Mouse (Mus musculus) liver, embryonic 13.5 days (tissue): ENCODE results near the gene Ppil3. TPM values are rescaled to one million over a fixed set of nuclear protein-coding genes. Genes with fewer than 3 reads are reported as not detected.

Source experiments
- ATAC-seq: fragments of 200-750 bp; cut with Nextera tagmentation; 2 replicates; pipeline ENCODE4 v1.8.0; 2017; ENCODE audit warnings: low read depth, mild to moderate bottlenecking, moderate number of reproducible peaks, moderate library complexity
- DNase-seq: peaks from one replicate; pipeline ENCODE4 v3.0.0; 2022
- H3K27ac ChIP-seq: fragments of 300-500 bp; sonication (generic); 2 replicates; pipeline ENCODE4 v1.5.1; 2015; ENCODE audit warnings: moderate library complexity, mild to moderate bottlenecking, inconsistent platforms
- H3K27me3 ChIP-seq: fragments of 300-500 bp; sonication (generic); 2 replicates; pipeline ENCODE4 v1.6.1; 2015; ENCODE audit warnings: mild to moderate bottlenecking, inconsistent platforms
- H3K36me3 ChIP-seq: fragments of 300-500 bp; sonication (generic); 2 replicates; pipeline ENCODE4 v1.6.1; 2015; ENCODE audit warnings: mild to moderate bottlenecking, inconsistent platforms
- H3K4me1 ChIP-seq: fragments of 300-500 bp; sonication (generic); replicated peaks from 2 replicates; pipeline ENCODE4 v1.6.1; 2015; ENCODE audit warnings: inconsistent platforms
- H3K4me2 ChIP-seq: fragments of 300-500 bp; sonication (generic); 2 replicates; pipeline ENCODE4 v1.6.1; 2015; ENCODE audit warnings: inconsistent platforms, mild to moderate bottlenecking, moderate library complexity
- H3K4me3 ChIP-seq: fragments of 300-500 bp; sonication (generic); replicated peaks from 2 replicates; pipeline ENCODE4 v1.5.1; 2015; ENCODE audit warnings: mild to moderate bottlenecking, inconsistent platforms
- H3K9ac ChIP-seq: fragments of 300-500 bp; sonication (generic); 2 replicates; pipeline ENCODE4 v1.6.1; 2015; ENCODE audit warnings: mild to moderate bottlenecking, inconsistent platforms
- H3K9me3 ChIP-seq: fragments of 300-500 bp; sonication (generic); replicated peaks from 2 replicates; pipeline ENCODE4 v1.6.1; 2016; ENCODE audit warnings: inconsistent platforms
- WGBS: fragments of 180-500 bp; shearing (Covaris S2); methylation state at CpG from one replicate; pipeline ENCODE4 v1.1.7; 2015; ENCODE audit not compliant: insufficient replicate concordance; 5-methylcytosine and 5-hydroxymethylcytosine counted together
- polyA plus RNA-seq: library from polyadenylated mRNA; unstranded; fragments of >200 nt; fragmentation: Nextera tagmentation; extraction: Ambion mirVana; gene quantifications from 2 replicates; pipeline ENCODE4 v1.2.1, GENCODE M21; 2015

Gene Ppil3
- polyA plus RNA-seq = 34.4 and 35.5 TPM in 2 replicates

GRCm38 (mm10) chr1:58445143-58445722, at the start of gene Ppil3, which contains the start of gene Nif3l1:
Gene Ppil3, minus strand, starts transcription at chr1:58445486.
Gene Nif3l1, plus strand, starts transcription at chr1:58445151.
- Histone ChIP-seq H3K4me2 (peak within 1 kb of the TSS; percentile 88), H3K27ac (peak within 1 kb of the TSS; percentile 87), H3K27me3 (no peaks in the 10 kb centered on the region), H3K9ac (peak within 1 kb of the TSS; percentile 85), H3K4me1 (peaks cover 46% of the 10 kb centered on the region), H3K9me3 (no peaks in the 10 kb centered on the region), H3K36me3 (peaks cover 34% of the 10 kb centered on the region), H3K4me3 (peak within 1 kb of the TSS; percentile 76)
- peak; percentile 75 for DNase-seq
- 0% methylated on average over 33 of the region's 33 CpGs for WGBS
- ATAC-seq = peak; percentile 93

- ATAC-seq (no peak), DNase-seq (no peak)
- H3K36me3 ChIP-seq = peaks cover 88% of the 10 kb centered on the region
- H3K9ac ChIP-seq = no peak overlapping the region
- H3K27me3 ChIP-seq = no peaks in the 10 kb centered on the region
- H3K9me3 ChIP-seq = no peaks in the 10 kb centered on the region
- no peak overlapping the region for H3K4me2 ChIP-seq
- 86% methylated on average over 4 of the region's 4 CpGs for WGBS
- no peaks in the 10 kb centered on the region for H3K4me1 ChIP-seq
- H3K4me3 ChIP-seq = no peak overlapping the region
- no peak overlapping the region for H3K27ac ChIP-seq
Measured at GRCm38 (mm10) chr1:58482647-58483046, 37.4 kb upstream of the Ppil3 start.

GRCm38 (mm10) chr1:58475662-58476061, 30.4 kb upstream of the Ppil3 start:
- no peak overlapping the region for H3K9ac ChIP-seq
- H3K27me3 ChIP-seq = no peaks in the 10 kb centered on the region
- H3K27ac ChIP-seq = no peak overlapping the region
- WGBS = 87% methylated on average over 8 of the region's 8 CpGs
- H3K4me3 ChIP-seq = no peak overlapping the region
- DNase-seq (no peak), ATAC-seq (no peak)
- H3K4me2 ChIP-seq = no peak overlapping the region
- peaks cover 90% of the 10 kb centered on the region for H3K36me3 ChIP-seq
- H3K9me3 ChIP-seq = no peaks in the 10 kb centered on the region
- H3K4me1 ChIP-seq = no peaks in the 10 kb centered on the region

GRCm38 (mm10) chr1:58465561-58465960, 20.3 kb upstream of the Ppil3 start:
- no peak overlapping the region for H3K4me2 ChIP-seq
- H3K4me1 ChIP-seq = no peaks in the 10 kb centered on the region
- no peak overlapping the region for H3K9ac ChIP-seq
- H3K27ac ChIP-seq = no peak overlapping the region
- no peak overlapping the region for H3K4me3 ChIP-seq
- H3K9me3 ChIP-seq = no peaks in the 10 kb centered on the region
- ATAC-seq (no peak), DNase-seq (no peak)
- 95% methylated on average over 4 of the region's 4 CpGs for WGBS
- no peaks in the 10 kb centered on the region for H3K27me3 ChIP-seq
- peaks cover 97% of the 10 kb centered on the region for H3K36me3 ChIP-seq

GRCm38 (mm10) chr1:58465042-58465441, 19.8 kb upstream of the Ppil3 start:
- H3K36me3 ChIP-seq = peaks cover 97% of the 10 kb centered on the region
- H3K9me3 ChIP-seq = no peaks in the 10 kb centered on the region
- H3K4me1 ChIP-seq = no peaks in the 10 kb centered on the region
- WGBS = 88% methylated on average over 4 of the region's 4 CpGs
- H3K27me3 ChIP-seq = no peaks in the 10 kb centered on the region
- H3K4me2 ChIP-seq = no peak overlapping the region
- no peak overlapping the region for H3K4me3 ChIP-seq
- no peak for DNase-seq
- no peak overlapping the region for H3K9ac ChIP-seq
- ATAC-seq = no peak
- H3K27ac ChIP-seq = no peak overlapping the region

GRCm38 (mm10) chr1:58463935-58464334, 18.6 kb upstream of the Ppil3 start:
- H3K27me3 ChIP-seq = no peaks in the 10 kb centered on the region
- no peak overlapping the region for H3K4me3 ChIP-seq
- H3K36me3 ChIP-seq = peaks cover 94% of the 10 kb centered on the region
- H3K4me2 ChIP-seq = no peak overlapping the region
- DNase-seq (no peak), ATAC-seq (no peak)
- H3K4me1 ChIP-seq = no peaks in the 10 kb centered on the region
- no peak overlapping the region for H3K27ac ChIP-seq
- 88% methylated on average over 2 of the region's 2 CpGs for WGBS
- H3K9me3 ChIP-seq = no peaks in the 10 kb centered on the region
- no peak overlapping the region for H3K9ac ChIP-seq

GRCm38 (mm10) chr1:58460566-58460965, 15.3 kb upstream of the Ppil3 start:
- WGBS = 91% methylated on average over 3 of the region's 3 CpGs

GRCm38 (mm10) chr1:58458867-58459266, 13.6 kb upstream of the Ppil3 start:
- no peaks in the 10 kb centered on the region for H3K27me3 ChIP-seq
- H3K36me3 ChIP-seq = peaks cover 88% of the 10 kb centered on the region
- 82% methylated on average over 2 of the region's 2 CpGs for whole genome bisulfite sequencing
- H3K9me3 ChIP-seq = no peaks in the 10 kb centered on the region
- no peak for DNase-seq
- no peaks in the 10 kb centered on the region for H3K4me1 ChIP-seq
- ATAC-seq = no peak
- no peak overlapping the region for H3K9ac ChIP-seq
- no peak overlapping the region for H3K4me2 ChIP-seq
- no peak overlapping the region for H3K4me3 ChIP-seq
- no peak overlapping the region for H3K27ac ChIP-seq

More at GRCm38 (mm10) chr1:58460566-58460965, 15.3 kb upstream of the Ppil3 start:
- Histone ChIP-seq H3K4me1 (no peaks in the 10 kb centered on the region), H3K4me2 (no peak overlapping the region), H3K4me3 (no peak overlapping the region), H3K27ac (no peak overlapping the region; the same call in 1 of the 2 replicates), H3K9me3 (no peaks in the 10 kb centered on the region), H3K9ac (no peak overlapping the region), H3K36me3 (peaks cover 93% of the 10 kb centered on the region), H3K27me3 (no peaks in the 10 kb centered on the region)
- no peak for DNase-seq
- no peak for ATAC-seq

GRCm38 (mm10) chr1:58458175-58458574, 12.9 kb upstream of the Ppil3 start:
- H3K27ac ChIP-seq = no peak overlapping the region
- H3K9ac ChIP-seq = no peak overlapping the region
- H3K4me3 ChIP-seq = no peak overlapping the region
- WGBS = 82% methylated on average over 5 of the region's 5 CpGs
- ATAC-seq (no peak), DNase-seq (no peak)
- peaks cover 88% of the 10 kb centered on the region for H3K36me3 ChIP-seq
- H3K9me3 ChIP-seq = no peaks in the 10 kb centered on the region
- H3K4me1 ChIP-seq = no peaks in the 10 kb centered on the region
- H3K27me3 ChIP-seq = no peaks in the 10 kb centered on the region
- H3K4me2 ChIP-seq = no peak overlapping the region

GRCm38 (mm10) chr1:58454316-58454715, 9.0 kb upstream of the Ppil3 start:
- Histone ChIP-seq H3K36me3 (peaks cover 85% of the 10 kb centered on the region), H3K27ac (no peak overlapping the region), H3K9me3 (no peaks in the 10 kb centered on the region), H3K27me3 (no peaks in the 10 kb centered on the region), H3K4me1 (peaks cover 3% of the 10 kb centered on the region), H3K9ac (no peak overlapping the region), H3K4me3 (no peak overlapping the region), H3K4me2 (no peak overlapping the region)
- 77% methylated on average over 6 of the region's 6 CpGs for WGBS
- no peak for DNase-seq
- ATAC-seq = no peak

GRCm38 (mm10) chr1:58448396-58448795, 3.1 kb upstream of the Ppil3 start:
- no peak overlapping the region for H3K4me3 ChIP-seq
- H3K9me3 ChIP-seq = no peaks in the 10 kb centered on the region
- H3K27me3 ChIP-seq = no peaks in the 10 kb centered on the region
- peaks cover 46% of the 10 kb centered on the region for H3K4me1 ChIP-seq
- H3K4me2 ChIP-seq = no peak overlapping the region
- DNase-seq (no peak), ATAC-seq (no peak)
- H3K27ac ChIP-seq = no peak overlapping the region
- no peak overlapping the region for H3K9ac ChIP-seq
- WGBS = 80% methylated on average over 7 of the region's 7 CpGs
- peaks cover 49% of the 10 kb centered on the region for H3K36me3 ChIP-seq

- H3K27me3 ChIP-seq = no peaks in the 10 kb centered on the region
- H3K9me3 ChIP-seq = no peaks in the 10 kb centered on the region
- ATAC-seq (no peak), DNase-seq (no peak)
- no peak overlapping the region for H3K4me3 ChIP-seq
- 86% methylated on average over 7 of the region's 7 CpGs for WGBS
- no peak overlapping the region for H3K4me2 ChIP-seq
- H3K4me1 ChIP-seq = peaks cover 46% of the 10 kb centered on the region
- no peak overlapping the region for H3K27ac ChIP-seq
- no peak overlapping the region for H3K9ac ChIP-seq
- H3K36me3 ChIP-seq = peaks cover 42% of the 10 kb centered on the region
Measured at GRCm38 (mm10) chr1:58447766-58448165, 2.5 kb upstream of the Ppil3 start.
